Mouse (Mus musculus) kidney, postnatal 4 days (tissue): ENCODE data around the gene Nat14.
A peak's percentile ranks its signal among the peaks of the same experiment; 100 is the strongest.
"Not testable (repeated sequence)": the region's sequence is repeated elsewhere in the genome, so short reads cannot be mapped to it uniquely, and the experiment has no call there.

Experiments used
- DNase-seq, 2 experiments: peaks; one replicate each; pipeline ENCODE4 v3.0.0; 2021; ENCODE audit warnings: mixed read lengths in 2 of 2

Nat14 gene

GRCm38 (mm10) chr7:4921824-4922482 lies at the start of gene Nat14:
Gene Nat14, plus strand, starts transcription at chr7:4922028.
- no peak for DNase-seq

- peak; percentile 86 to 93 for DNase-seq
Observed at GRCm38 (mm10) chr7:4876753-4877221, 45.0 kb upstream of the Nat14 start, which contains the start of gene Isoc2a. Gene Isoc2a, plus strand, starts transcription at chr7:4877153.

GRCm38 (mm10) chr7:4877226-4877625 lies 44.6 kb upstream of the Nat14 start:
- DNase-seq, result no peak

- peak; percentile 38 to 44 for DNase-seq
Observed at GRCm38 (mm10) chr7:4878186-4878585, 43.6 kb upstream of the Nat14 start.

- not testable (repeated sequence) for DNase-seq
Observed at GRCm38 (mm10) chr7:4879036-4879435, 42.8 kb upstream of the Nat14 start.

GRCm38 (mm10) chr7:4886680-4887079 lies 35.1 kb upstream of the Nat14 start:
- no peak for DNase-seq

GRCm38 (mm10) chr7:4895186-4895585 lies 26.6 kb upstream of the Nat14 start:
- no peak for DNase-seq

GRCm38 (mm10) chr7:4898851-4899648 lies 22.8 kb upstream of the Nat14 start:
- DNase-seq, result peak in 1 of 2 experiments; percentile 43

- DNase-seq, result peak; percentile 40 to 51
Observed at GRCm38 (mm10) chr7:4899649-4900522, 21.9 kb upstream of the Nat14 start.

GRCm38 (mm10) chr7:4900523-4900851 lies 21.3 kb upstream of the Nat14 start:
- no peak for DNase-seq

- DNase-seq, result peak; percentile 55 to 68
Observed at GRCm38 (mm10) chr7:4901171-4901570, 20.7 kb upstream of the Nat14 start.

- DNase-seq, result no peak
Observed at GRCm38 (mm10) chr7:4902404-4902803, 19.4 kb upstream of the Nat14 start.

- DNase-seq, result no peak
Observed at GRCm38 (mm10) chr7:4906466-4906950, 15.3 kb upstream of the Nat14 start, which contains the start of gene Gm36210. Gene Gm36210, minus strand, starts transcription at chr7:4906516.

GRCm38 (mm10) chr7:4911561-4911960 lies 10.3 kb upstream of the Nat14 start:
- DNase-seq, result peak; percentile 88 to 89

- no peak for DNase-seq
Observed at GRCm38 (mm10) chr7:4912248-4912647, 9.6 kb upstream of the Nat14 start.

- DNase-seq, result peak; percentile 97
Observed at GRCm38 (mm10) chr7:4915007-4915665, 6.7 kb upstream of the Nat14 start, which contains the start of gene Zfp628. Gene Zfp628, plus strand, starts transcription at chr7:4915217.

GRCm38 (mm10) chr7:4915669-4916416 lies 6.0 kb upstream of the Nat14 start:
- peak; percentile 45 to 60 for DNase-seq

GRCm38 (mm10) chr7:4917494-4917893 lies 4.3 kb upstream of the Nat14 start:
- no peak for DNase-seq

- DNase-seq, result no peak
Observed at GRCm38 (mm10) chr7:4918681-4919080, 3.1 kb upstream of the Nat14 start.

GRCm38 (mm10) chr7:4919096-4919495 lies 2.7 kb upstream of the Nat14 start:
- no peak for DNase-seq

- DNase-seq, result no peak
Observed at GRCm38 (mm10) chr7:4919971-4920370, 1.9 kb upstream of the Nat14 start.
